Mouse (Mus musculus) CH12.LX (cell line): Measurements from ENCODE around the gene Cdc37l1.

ENCODE experiments used
- CHD2 ChIP-seq: IDR thresholded peaks from 2 replicates; pipeline ENCODE4 v1.6.1; 2011; ENCODE audit warnings: low read length, improper control_type of control experiment
- NRF1 ChIP-seq: IDR thresholded peaks from 2 replicates; pipeline ENCODE4 v1.6.1; 2014; ENCODE audit warnings: low read depth, mild to moderate bottlenecking, inconsistent platforms, low read length, improper control_type of control experiment, moderate library complexity
- POLR2A ChIP-seq: IDR thresholded peaks from 2 replicates; pipeline ENCODE4 v1.6.1; 2011; ENCODE audit warnings: low read depth, mild to moderate bottlenecking, improper control_type of control experiment, low read length
- TBP ChIP-seq: conservative IDR thresholded peaks from 2 replicates; pipeline ENCODE4 v1.6.1; 2011; ENCODE audit warnings: low read depth, low read length, improper control_type of control experiment
- UBTF ChIP-seq: IDR thresholded peaks from 2 replicates; pipeline ENCODE4 v1.6.1; 2012; ENCODE audit warnings: low read depth, mild to moderate bottlenecking, inconsistent platforms, low read length, improper control_type of control experiment, moderate library complexity
- ZNF384 ChIP-seq: IDR thresholded peaks from 2 replicates; pipeline ENCODE4 v1.6.1; 2012; ENCODE audit warnings: low read depth, low read length, improper control_type of control experiment, inconsistent platforms

- TF ChIP-seq NRF1 = no peak
- no peak for TF ChIP-seq TBP
- TF ChIP-seq CHD2 = no peak
- TF ChIP-seq POLR2A = no peak
- TF ChIP-seq ZNF384 = no peak
- no peak for TF ChIP-seq UBTF
Measured at GRCm38 (mm10) chr19:29009046-29009445, 18.9 kb downstream of the Cdc37l1 start.
